31 mouse cellular contexts compared by ENCODE assay signal in the genomic region with DNA sequence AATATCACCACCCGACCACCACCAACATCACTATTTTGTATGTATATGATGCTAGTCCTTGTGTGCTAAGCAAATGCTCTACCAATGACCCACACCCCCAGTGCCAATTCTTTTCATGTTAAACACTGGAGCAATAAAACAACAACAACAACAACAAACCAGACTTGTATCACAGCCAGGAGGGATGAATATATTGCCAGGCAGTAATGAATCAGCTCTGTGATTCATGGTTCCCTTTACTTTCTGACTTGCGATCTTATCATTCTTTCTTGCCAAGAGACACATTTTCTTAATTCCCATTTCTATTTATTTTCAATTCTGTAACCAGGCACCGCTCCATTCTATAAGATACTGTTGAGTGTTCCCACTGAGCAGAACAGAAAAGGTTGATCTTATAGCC. TPM values are rescaled to one million over a fixed set of nuclear protein-coding genes. Genes with fewer than 3 reads are reported as not detected.
DNase-seq lines count a peak whose midpoint lies in the region; ATAC-seq and TF ChIP-seq lines count a peak whose summit lies in the region.
"Had no signal": no experiment of that assay in that cellular context is flagged by ENCODE, and none has a peak within 500 bp of the region (broad histone marks: within the 10 kb centered on the region; RNA-seq: fewer than 3 reads in every experiment).

No protein-coding gene starts in this region.

- DNase-seq in 3T3-L1 (ENCODE audit: low read depth, low spot score) (peak; percentile 54), 416B (ENCODE audit: low read depth) (peak; percentile 35)
- no peak for DNase-seq in adrenal gland, postnatal 10 days
- DNase-seq in spleen, postnatal 10 days (ENCODE audit: low spot score in 2 of 2): no peak
- DNase-seq: adrenal gland, adult 8-10 months; adrenal gland, postnatal 36 days; B cell, adult 2 months; cerebellum, adult 18-20 months; cerebellum, postnatal 10 days; gastrocnemius, postnatal 10 days; gastrocnemius, postnatal 36 days; heart, adult 11 months had no signal

- no peak for ATAC-seq in midbrain, embryonic 16.5 days
- ATAC-seq: activated CD4-positive, CD25-positive, alpha-beta regulatory T cell, adult 4 months; forebrain, embryonic 13.5 days; forebrain, embryonic 16.5 days; intestine, postnatal 0 days had no signal

- TF ChIP-seq POLR2A in embryonic fibroblast, embryonic 13.5 days (IDR thresholded peaks at IDR 0.05; ENCODE audit: low read depth, low read length): no peak

- no peak overlapping the region for H3K4me3 ChIP-seq in embryonic fibroblast, embryonic 13.5 days (ENCODE audit: insufficient read depth, low read length)
- no peak overlapping the region for H3K4me3 ChIP-seq in midbrain, embryonic 16.5 days (ENCODE audit: low read depth, low read length)
- H3K4me3 ChIP-seq: embryonic facial prominence, embryonic 12.5 days; embryonic facial prominence, embryonic 15.5 days; erythroblast, embryonic 14.5 days; forebrain, embryonic 10.5 days; forebrain, embryonic 13.5 days; hindbrain, embryonic 12.5 days; hindbrain, embryonic 15.5 days had no signal

- H3K27ac ChIP-seq in embryonic fibroblast, embryonic 13.5 days (ENCODE audit: insufficient read depth, low read length): peak overlapping the region; percentile 78; the same call in 1 of the 2 replicates
- no peak overlapping the region for H3K27ac ChIP-seq in midbrain, embryonic 16.5 days (ENCODE audit: low read length)
- H3K27ac ChIP-seq: embryonic facial prominence, embryonic 12.5 days; embryonic facial prominence, embryonic 15.5 days; forebrain, embryonic 10.5 days; forebrain, embryonic 13.5 days; hindbrain, embryonic 12.5 days; hindbrain, embryonic 15.5 days had no signal

- no peaks in the 10 kb centered on the region for H3K36me3 ChIP-seq in midbrain, embryonic 16.5 days (ENCODE audit: control insufficient read depth, insufficient read depth, low read length)

- WGBS in midbrain, embryonic 16.5 days: 88% methylated on average over 3 of the region's 3 CpGs

- H3K4me2 ChIP-seq in midbrain, embryonic 16.5 days (ENCODE audit: low read length): no peak overlapping the region
- H3K4me2 ChIP-seq: embryonic facial prominence, embryonic 12.5 days; embryonic facial prominence, embryonic 15.5 days; forebrain, embryonic 13.5 days; heart, embryonic 11.5 days; hindbrain, embryonic 12.5 days; hindbrain, embryonic 15.5 days had no signal

- TF ChIP-seq CTCF in embryonic fibroblast, embryonic 13.5 days (IDR thresholded peaks at IDR 0.05; ENCODE audit: borderline replicate concordance, insufficient read depth, low read length): no peak

- H3K9me3 ChIP-seq in midbrain, embryonic 16.5 days (replicated peaks; ENCODE audit: control insufficient read depth, low read length, poor library complexity, severe bottlenecking): no peaks in the 10 kb centered on the region
- H3K9me3 ChIP-seq: embryonic facial prominence, embryonic 12.5 days; embryonic facial prominence, embryonic 15.5 days; forebrain, embryonic 10.5 days; forebrain, embryonic 13.5 days; G1E; hindbrain, embryonic 12.5 days; hindbrain, embryonic 15.5 days had no signal

- no peaks in the 10 kb centered on the region for H3K27me3 ChIP-seq in midbrain, embryonic 16.5 days (ENCODE audit: control insufficient read depth, insufficient read depth, low read depth, low read length)
- H3K27me3 ChIP-seq: CH12.LX; embryonic facial prominence, embryonic 12.5 days; embryonic facial prominence, embryonic 15.5 days; forebrain, embryonic 13.5 days; hindbrain, embryonic 12.5 days; hindbrain, embryonic 15.5 days had no signal

- H3K9ac ChIP-seq in midbrain, embryonic 16.5 days (ENCODE audit: low read depth, low read length): no peak overlapping the region
- H3K9ac ChIP-seq: embryonic facial prominence, embryonic 12.5 days; embryonic facial prominence, embryonic 15.5 days; forebrain, embryonic 13.5 days; hindbrain, embryonic 12.5 days; hindbrain, embryonic 15.5 days had no signal

- H3K4me1 ChIP-seq in embryonic fibroblast, embryonic 13.5 days (ENCODE audit: control insufficient read depth, insufficient read depth, low read length): peaks cover 2% of the 10 kb centered on the region; the same call in 1 of the 2 replicates
- H3K4me1 ChIP-seq in midbrain, embryonic 16.5 days (ENCODE audit: control insufficient read depth, insufficient read depth, low read length): peaks cover 18% of the 10 kb centered on the region

RNA-seq across cellular contexts. Expression of gene Pex14, which starts 1.8 kb away (rescaled TPM):
- 28.9 and 34.6 TPM in 2 replicates for polyA plus RNA-seq in embryonic fibroblast, embryonic 13.5 days (2011; ENCODE audit: insufficient read length, low read depth, missing spikeins)
- total RNA-seq in adrenal gland, postnatal 10 days (2021): 10 to 100 TPM; 67.9 to 74.0 TPM
- 57.0 and 58.7 TPM in 2 replicates for polyA plus RNA-seq in midbrain, embryonic 16.5 days (2015; fragmentation: Nextera tagmentation; extraction: Ambion mirVana)

RNA-seq across cellular contexts. Expression of gene Dffa, which starts 2.5 kb away (rescaled TPM):
- polyA plus RNA-seq in embryonic fibroblast, embryonic 13.5 days (2011; ENCODE audit: insufficient read length, low read depth, missing spikeins): 12.7 and 14.7 TPM in 2 replicates
- 10 to 100 TPM; 21.0 to 23.9 TPM for total RNA-seq in adrenal gland, postnatal 10 days (2021)
- 22.8 and 23.3 TPM in 2 replicates for polyA plus RNA-seq in midbrain, embryonic 16.5 days (2015; fragmentation: Nextera tagmentation; extraction: Ambion mirVana)

RNA-seq across cellular contexts. Expression of gene Cort, which starts 25.1 kb away (rescaled TPM):
- polyA plus RNA-seq in embryonic fibroblast, embryonic 13.5 days (2011; ENCODE audit: insufficient read length, low read depth, missing spikeins): not detected in 2 replicates
- total RNA-seq in adrenal gland, postnatal 10 days (2021): 1 to 10 TPM; 1.5 TPM
- 0.45 and 0.77 TPM in 2 replicates for polyA plus RNA-seq in midbrain, embryonic 16.5 days (2015; fragmentation: Nextera tagmentation; extraction: Ambion mirVana)
- total RNA-seq: common myeloid progenitor, adult 5-6 weeks; gastrocnemius, postnatal 36 days; hematopoietic stem cell, adult 5-6 weeks had no signal
- polyA plus RNA-seq: embryonic facial prominence, embryonic 12.5 days; forebrain, embryonic 13.5 days; heart, postnatal 0 days; intestine, embryonic 14.5 days; intestine, postnatal 0 days had no signal

RNA-seq across cellular contexts. Expression of gene Cenps, which starts 36.0 kb away (rescaled TPM):
- 7.3 and 8.9 TPM in 2 replicates for polyA plus RNA-seq in embryonic fibroblast, embryonic 13.5 days (2011; ENCODE audit: insufficient read length, low read depth, missing spikeins)
- 10 to 100 TPM in 1 of 2 experiments, 1 to 10 TPM in 1; 7.8 to 11.0 TPM for total RNA-seq in adrenal gland, postnatal 10 days (2021)
- polyA plus RNA-seq in midbrain, embryonic 16.5 days (2015; fragmentation: Nextera tagmentation; extraction: Ambion mirVana): 17.7 and 18.9 TPM in 2 replicates

Comparison
In these comparisons a context has a peak if more than half of its experiments do, and no peak if none do; other contexts are left out.
1. DNase-seq: peak in 3T3-L1 (single experiment) and 416B (single experiment); none in adrenal gland, postnatal 10 days (single experiment) and spleen, postnatal 10 days (0 of 2).